Mouse (Mus musculus) lung, postnatal 0 days (tissue): ENCODE measurements around the gene Rasgrf1.

Experiments
- CTCF ChIP-seq: IDR thresholded peaks from 2 replicates; pipeline ENCODE4 v1.5.1; 2016; ENCODE audit warnings: antibody characterized with exemption, mild to moderate bottlenecking
- EP300 ChIP-seq: IDR thresholded peaks from 2 replicates; pipeline ENCODE4 v1.6.1; 2016; ENCODE audit warnings: antibody characterized with exemption, mild to moderate bottlenecking, control low read depth

DNA sequence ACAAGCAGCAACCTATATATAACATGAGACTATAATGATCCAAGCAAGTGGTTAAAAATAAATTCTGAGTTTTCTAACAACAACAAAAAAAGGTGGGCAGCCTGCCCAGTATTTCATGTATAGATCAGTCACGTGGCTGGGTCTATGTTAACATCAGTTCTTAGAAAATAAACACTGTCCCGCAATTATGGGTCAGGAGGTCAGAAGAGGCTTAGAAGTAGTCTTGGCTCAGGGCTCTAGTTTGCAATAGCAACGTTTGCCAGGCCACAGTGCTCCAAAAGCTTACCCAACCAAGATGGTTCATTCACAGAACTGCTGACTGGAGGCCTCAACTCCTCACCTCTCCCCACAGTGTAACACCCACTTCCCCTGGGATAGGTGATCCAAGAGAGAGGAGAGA lies 69.5 kb downstream of the Rasgrf1 start:
- TF ChIP-seq CTCF (no peak), EP300 (peak; percentile 48)
